Mouse (Mus musculus) liver, adult 2 months (tissue): ENCODE measurements around the gene Ripor1. TPM values are rescaled to one million over a fixed set of nuclear protein-coding genes. Genes with fewer than 3 reads are reported as not detected.
A peak's percentile ranks its signal among the peaks of the same experiment; 100 is the strongest.

Experiments used
- DNase-seq: peaks from one replicate; pipeline ENCODE4 v3.0.0-alpha.2; 2011; ENCODE audit warnings: low read depth, low spot score; ENCODE audit errors: extremely low read depth
- H3K27ac ChIP-seq: fragments of 200-500 bp; replicated peaks from 2 replicates; pipeline ENCODE4 v1.5.1; 2012; ENCODE audit warnings: low read depth, mild to moderate bottlenecking, control low read depth, inconsistent platforms, low read length; ENCODE audit not compliant: insufficient read depth
- H3K27me3 ChIP-seq: fragments of 200-500 bp; 2 replicates; pipeline ENCODE4 v1.6.1; 2012; ENCODE audit warnings: mild to moderate bottlenecking, moderate library complexity, low read length, inconsistent platforms; ENCODE audit not compliant: control insufficient read depth, insufficient read depth
- H3K36me3 ChIP-seq: fragments of 200-500 bp; 2 replicates; pipeline ENCODE4 v1.6.1; 2012; ENCODE audit warnings: low read length, inconsistent platforms; ENCODE audit not compliant: control insufficient read depth, insufficient read depth
- H3K4me1 ChIP-seq: fragments of 200-500 bp; 2 replicates; pipeline ENCODE4 v1.6.1; 2011; ENCODE audit warnings: low read length; ENCODE audit not compliant: control insufficient read depth, insufficient read depth
- H3K4me3 ChIP-seq: fragments of 200-500 bp; 2 replicates; pipeline ENCODE4 v1.5.1; 2011; ENCODE audit warnings: low read depth, mild to moderate bottlenecking, control low read depth, low read length, moderate library complexity; ENCODE audit not compliant: insufficient read depth
- H3K79me2 ChIP-seq: fragments of 200-500 bp; 2 replicates; pipeline ENCODE4 v1.6.1; 2012; ENCODE audit warnings: inconsistent platforms, mild to moderate bottlenecking, low read length, moderate library complexity; ENCODE audit not compliant: control insufficient read depth, insufficient read depth
- H3K9ac ChIP-seq: fragments of 200-500 bp; 2 replicates; pipeline ENCODE4 v1.6.1; 2012; ENCODE audit warnings: low read depth, mild to moderate bottlenecking, control low read depth, inconsistent platforms, low read length
- CTCF ChIP-seq: fragments of 200-500 bp; IDR thresholded peaks from 2 replicates; pipeline ENCODE4 v1.5.1; 2011; ENCODE audit warnings: low read depth, low read length, control low read depth
- POLR2A ChIP-seq: fragments of 200-500 bp; IDR thresholded peaks from 2 replicates; pipeline ENCODE4 v1.6.1; 2011; ENCODE audit warnings: low read length, control low read depth; ENCODE audit not compliant: insufficient read depth; ENCODE audit errors: extremely low read depth
- WGBS: fragments of 180-500 bp; shearing (Covaris S2); methylation state at CpG from one replicate; pipeline ENCODE4 v1.1.7; 2018; 5-methylcytosine and 5-hydroxymethylcytosine counted together
- polyA plus RNA-seq: library from polyadenylated mRNA; depleted of rRNA; stranded (reverse); fragments of >200 nt; gene quantifications from 2 replicates; pipeline ENCODE4 v1.2.3, GENCODE M21; 2012
- total RNA-seq: library from RNA; depleted of rRNA; stranded (reverse); fragments of >200 nt; gene quantifications from 2 replicates; pipeline ENCODE4 v1.2.3, GENCODE M21; 2014

The Ripor1 gene
- total and polyA plus RNA-seq, 2 experiments, result 1.3 to 7.4 TPM

DNA sequence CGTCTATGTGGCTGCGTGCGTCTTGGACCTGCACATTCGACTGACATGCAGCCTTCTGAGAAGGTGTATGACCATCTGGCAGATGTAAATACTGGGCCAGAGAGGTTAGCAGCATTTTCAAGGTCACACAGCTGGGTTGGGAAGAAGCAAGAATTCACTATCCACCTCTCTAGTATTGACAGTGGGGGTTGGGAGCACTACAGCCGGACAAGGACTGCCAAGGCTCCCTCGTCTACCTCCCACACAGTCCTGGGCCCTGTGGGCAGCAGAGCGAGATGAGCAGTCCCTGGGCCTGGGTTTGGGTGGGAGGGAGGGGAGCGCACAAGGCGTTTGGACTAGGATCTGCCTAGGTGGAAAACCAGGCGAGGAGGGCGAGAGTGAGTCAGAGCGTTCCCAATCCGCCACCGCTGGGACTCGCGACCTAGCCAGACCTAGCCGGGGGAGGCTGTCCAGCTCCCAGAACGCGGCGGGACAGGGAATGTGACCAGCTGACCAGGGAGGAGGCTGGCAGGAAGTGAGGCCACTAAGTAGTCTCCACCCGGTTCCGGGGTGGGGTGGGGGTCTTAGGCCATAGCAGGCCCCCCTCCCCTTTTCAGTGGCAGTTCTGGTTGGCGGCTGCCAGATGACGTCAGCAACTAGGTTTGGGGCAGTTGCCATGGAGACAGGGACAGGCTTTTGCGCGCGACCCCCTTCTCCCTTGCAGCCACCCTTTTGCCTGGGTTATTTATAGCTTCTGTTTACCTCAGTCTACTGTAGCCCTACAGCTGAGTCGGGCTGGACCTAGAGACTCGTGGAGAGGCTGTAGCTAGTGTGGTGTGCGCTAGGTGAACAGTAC lies 1.4 kb downstream of the Ripor1 start:
- peak overlapping the region; percentile 79 for H3K27ac ChIP-seq
- H3K4me1 ChIP-seq, result peaks cover 9% of the 10 kb centered on the region
- H3K9ac ChIP-seq, result peak overlapping the region; percentile 77
- H3K4me3 ChIP-seq, result peak overlapping the region; percentile 71
- DNase-seq, result peak; percentile 67
- H3K36me3 ChIP-seq, result no peaks in the 10 kb centered on the region
- H3K27me3 ChIP-seq, result no peaks in the 10 kb centered on the region
- H3K79me2 ChIP-seq, result peaks cover 13% of the 10 kb centered on the region
- TF ChIP-seq CTCF (no peak), POLR2A (peak; percentile 73)
- 3% methylated on average over 30 of the region's 30 CpGs for WGBS

DNA sequence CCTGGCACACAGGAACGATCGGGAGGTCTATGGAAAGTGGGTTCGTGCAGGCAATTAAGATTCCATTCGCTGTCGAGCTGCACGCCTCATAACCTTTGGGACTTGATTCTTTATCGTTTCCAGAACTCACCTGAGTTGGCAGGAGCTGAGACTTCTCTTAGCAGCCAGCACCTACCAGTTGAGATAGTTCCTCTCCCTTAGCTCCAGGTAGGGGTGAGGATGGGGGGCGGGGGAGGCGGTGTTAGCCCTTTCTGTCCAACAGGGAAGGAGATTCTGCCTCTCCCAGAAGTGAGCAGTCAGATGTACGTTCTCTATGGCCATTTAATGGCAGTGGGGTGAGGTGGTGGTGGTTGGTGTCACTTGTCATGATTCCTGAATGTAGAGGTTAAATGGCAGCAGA lies 2.0 kb downstream of the Ripor1 start:
- 20% methylated on average over 10 of the region's 10 CpGs for WGBS
- peak overlapping the region; percentile 71; the same call in 1 of the 2 replicates for H3K4me3 ChIP-seq
- H3K27ac ChIP-seq, result no peak overlapping the region
- no peak for DNase-seq
- no peaks in the 10 kb centered on the region for H3K27me3 ChIP-seq
- H3K9ac ChIP-seq, result no peak overlapping the region
- TF ChIP-seq CTCF (no peak), POLR2A (no peak)
- H3K36me3 ChIP-seq, result no peaks in the 10 kb centered on the region
- peaks cover 9% of the 10 kb centered on the region for H3K4me1 ChIP-seq
- H3K79me2 ChIP-seq, result peaks cover 13% of the 10 kb centered on the region

DNA sequence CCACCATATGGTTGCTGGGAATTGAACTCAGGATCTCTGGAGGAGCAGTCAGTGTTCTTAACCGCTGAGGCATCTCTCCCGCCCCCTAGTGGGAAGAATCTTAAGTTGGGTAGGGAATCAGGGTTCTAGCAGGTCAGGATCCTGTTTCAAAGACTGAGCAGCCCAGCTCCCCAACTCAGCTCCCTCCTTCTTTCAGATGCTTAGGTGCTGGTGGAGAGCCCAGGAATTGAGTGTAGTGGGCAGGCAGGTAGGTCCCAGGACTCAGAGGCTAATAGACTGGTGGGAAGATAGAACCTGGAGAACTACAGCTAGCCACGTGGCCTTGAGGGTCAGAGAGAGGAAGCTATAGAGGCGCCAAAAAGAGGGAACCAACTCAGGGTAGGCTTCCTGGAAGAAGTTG lies 2.6 kb downstream of the Ripor1 start:
- H3K4me1 ChIP-seq, result peaks cover 9% of the 10 kb centered on the region
- no peaks in the 10 kb centered on the region for H3K36me3 ChIP-seq
- no peaks in the 10 kb centered on the region for H3K27me3 ChIP-seq
- H3K4me3 ChIP-seq, result no peak overlapping the region
- WGBS, result 53% methylated on average over 4 of the region's 4 CpGs
- TF ChIP-seq POLR2A (no peak), CTCF (peak; percentile 42)
- H3K79me2 ChIP-seq, result peaks cover 13% of the 10 kb centered on the region
- DNase-seq, result peak; percentile 31
- H3K9ac ChIP-seq, result no peak overlapping the region
- H3K27ac ChIP-seq, result no peak overlapping the region

DNA sequence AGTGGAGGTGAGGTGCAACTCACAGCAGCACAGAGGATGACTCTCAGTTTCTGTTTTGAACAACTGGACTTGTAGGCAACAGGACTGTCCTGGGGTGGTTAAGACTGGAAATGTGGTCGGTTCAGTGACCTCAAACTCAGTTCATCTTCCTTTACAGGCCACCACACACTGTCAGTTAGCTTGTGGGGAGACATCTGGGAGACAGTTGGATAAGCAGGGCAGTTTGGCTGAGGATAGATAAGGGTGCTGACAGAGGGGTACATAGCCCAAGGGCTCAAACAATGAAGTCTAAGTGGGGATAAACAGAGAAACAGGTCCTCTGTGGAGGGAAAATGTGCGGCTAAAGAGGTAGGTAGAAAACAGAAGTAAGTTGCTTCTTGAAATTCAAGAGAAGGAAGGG lies 4.3 kb downstream of the Ripor1 start:
- H3K4me3 ChIP-seq, result no peak overlapping the region
- no peaks in the 10 kb centered on the region for H3K27me3 ChIP-seq
- TF ChIP-seq CTCF (no peak), POLR2A (no peak)
- 51% methylated on average over 2 of the region's 2 CpGs for WGBS
- H3K27ac ChIP-seq, result no peak overlapping the region
- H3K9ac ChIP-seq, result no peak overlapping the region
- H3K79me2 ChIP-seq, result peaks cover 13% of the 10 kb centered on the region
- no peaks in the 10 kb centered on the region for H3K36me3 ChIP-seq
- peaks cover 9% of the 10 kb centered on the region for H3K4me1 ChIP-seq
- DNase-seq, result no peak

DNA sequence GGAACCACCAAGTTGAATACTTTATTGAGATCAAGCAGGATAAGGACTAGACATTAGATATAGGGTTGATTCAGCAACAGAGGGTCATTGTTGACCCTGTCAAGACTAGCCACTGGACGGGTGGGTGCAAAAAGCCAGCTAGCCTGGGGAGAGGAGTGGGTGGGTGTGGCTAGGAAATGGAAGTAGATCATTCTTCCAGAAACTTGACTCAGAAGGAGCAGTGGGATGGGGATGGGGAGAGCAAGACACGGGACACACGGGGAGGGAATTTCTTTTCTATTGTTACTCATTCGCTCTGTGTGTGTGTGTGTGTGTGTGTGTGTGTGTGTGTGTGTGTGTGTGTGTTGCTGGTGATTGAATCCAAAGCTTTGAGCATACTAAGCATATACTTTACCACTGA lies 4.7 kb downstream of the Ripor1 start:
- TF ChIP-seq POLR2A (no peak), CTCF (no peak)
- Histone ChIP-seq H3K27me3 (no peaks in the 10 kb centered on the region), H3K4me1 (peaks cover 6% of the 10 kb centered on the region), H3K79me2 (peaks cover 13% of the 10 kb centered on the region), H3K27ac (no peak overlapping the region), H3K4me3 (no peak overlapping the region), H3K36me3 (no peaks in the 10 kb centered on the region), H3K9ac (no peak overlapping the region)
- DNase-seq, result no peak
- WGBS, result 85% methylated on average over 4 of the region's 4 CpGs

DNA sequence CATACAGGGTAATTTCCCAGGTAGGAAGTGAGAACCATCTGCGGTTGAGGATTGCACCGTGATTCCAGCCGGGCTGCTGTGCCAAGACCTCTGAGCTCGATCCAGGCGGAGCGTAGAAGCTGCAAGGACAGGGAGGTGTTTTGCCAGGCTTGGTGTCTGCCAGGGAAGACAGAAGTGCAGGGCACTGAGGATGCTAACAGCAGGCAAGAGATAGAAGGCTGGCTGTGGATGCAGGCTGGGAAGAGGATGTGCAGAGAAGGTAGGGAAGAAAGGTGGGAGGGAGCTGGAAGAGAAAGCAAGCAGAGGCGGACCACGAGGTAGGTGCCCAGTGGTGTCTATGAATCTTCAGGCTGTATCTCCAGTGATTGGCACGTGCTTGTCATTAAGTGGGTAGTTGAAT lies 6.8 kb downstream of the Ripor1 start:
- H3K27ac ChIP-seq, result no peak overlapping the region
- peaks cover 9% of the 10 kb centered on the region for H3K36me3 ChIP-seq
- WGBS, result 62% methylated on average over 9 of the region's 9 CpGs
- no peak overlapping the region for H3K4me3 ChIP-seq
- peaks cover 9% of the 10 kb centered on the region for H3K79me2 ChIP-seq
- H3K27me3 ChIP-seq, result no peaks in the 10 kb centered on the region
- H3K9ac ChIP-seq, result no peak overlapping the region
- H3K4me1 ChIP-seq, result peaks cover 4% of the 10 kb centered on the region
- no peak for DNase-seq
- no peak for TF ChIP-seq POLR2A
- TF ChIP-seq CTCF, result no peak
